ENCODE assay signal across 11 mouse cellular contexts in the genomic region with DNA sequence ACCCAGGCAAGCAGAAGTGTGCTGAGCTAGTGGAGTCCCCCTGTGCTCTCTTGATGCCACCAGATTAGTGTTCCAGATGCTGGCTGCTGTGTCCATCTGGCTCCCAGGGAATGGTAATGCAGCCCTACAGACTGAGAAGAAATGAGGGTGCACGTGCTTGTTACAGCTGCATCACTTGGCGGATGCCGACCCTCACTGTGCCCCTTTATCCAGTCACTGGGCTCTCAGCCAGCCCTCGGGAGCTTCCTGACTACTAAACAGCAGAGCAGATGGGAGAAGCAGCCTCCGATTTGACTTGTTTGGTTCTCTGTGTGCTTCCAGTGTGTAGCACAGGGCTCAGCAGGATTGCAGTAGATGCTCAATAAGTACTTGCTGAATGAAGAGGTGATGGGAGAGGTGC.
DNase-seq lines count a peak whose midpoint lies in the region; ATAC-seq and TF ChIP-seq lines count a peak whose summit lies in the region.
"Had no signal": no experiment of that assay in that cellular context is flagged by ENCODE, and none has a peak within 500 bp of the region (broad histone marks: within the 10 kb centered on the region; RNA-seq: fewer than 3 reads in every experiment).

No protein-coding gene starts in this region.

- no peaks in the 10 kb centered on the region for H3K27me3 ChIP-seq in forebrain, embryonic 13.5 days
- no peaks in the 10 kb centered on the region for H3K27me3 ChIP-seq in forebrain, embryonic 10.5 days (ENCODE audit: poor library complexity, severe bottlenecking)
- no peaks in the 10 kb centered on the region for H3K27me3 ChIP-seq in hindbrain, postnatal 0 days (ENCODE audit: insufficient read depth, low read length)
- no peaks in the 10 kb centered on the region for H3K27me3 ChIP-seq in neural tube, embryonic 14.5 days (ENCODE audit: control insufficient read depth, insufficient read depth, low read length)
- H3K27me3 ChIP-seq: embryonic facial prominence, embryonic 15.5 days; intestine, embryonic 15.5 days had no signal

- DNase-seq in forebrain, embryonic 10.5 days (ENCODE audit: extremely low spot score, low spot score), result no peak
- DNase-seq in cerebellum, postnatal 36 days, result peak; percentile 3 to 13
- DNase-seq in hindbrain, postnatal 0 days (ENCODE audit: low spot score), result peak; percentile 82
- no peak for DNase-seq in kidney, postnatal 14 days
- no peak for DNase-seq in lung, adult 18-20 months
- DNase-seq in ovary, postnatal 10 days (ENCODE audit: low spot score), result no peak

- 25% methylated on average over 5 of the region's 5 CpGs for whole genome bisulfite sequencing in forebrain, embryonic 13.5 days
- WGBS in forebrain, embryonic 10.5 days, result 84% methylated on average over 5 of the region's 5 CpGs
- 33% methylated on average over 5 of the region's 5 CpGs for WGBS in hindbrain, postnatal 0 days
- WGBS in neural tube, embryonic 14.5 days, result 27% methylated on average over 5 of the region's 5 CpGs

- H3K27ac ChIP-seq in forebrain, embryonic 13.5 days, result no peak overlapping the region
- H3K27ac ChIP-seq in forebrain, embryonic 10.5 days, result no peak overlapping the region
- H3K27ac ChIP-seq in hindbrain, postnatal 0 days, result no peak overlapping the region
- H3K27ac ChIP-seq in neural tube, embryonic 14.5 days (ENCODE audit: low read depth, low read length), result no peak overlapping the region
- H3K27ac ChIP-seq: embryonic facial prominence, embryonic 15.5 days; intestine, embryonic 15.5 days; limb, embryonic 13.5 days had no signal

- no peak overlapping the region for H3K4me3 ChIP-seq in forebrain, embryonic 13.5 days
- H3K4me3 ChIP-seq in forebrain, embryonic 10.5 days, result no peak overlapping the region
- no peak overlapping the region for H3K4me3 ChIP-seq in hindbrain, postnatal 0 days (ENCODE audit: low read length)
- no peak overlapping the region for H3K4me3 ChIP-seq in neural tube, embryonic 14.5 days (ENCODE audit: low read depth, low read length)
- H3K4me3 ChIP-seq: embryonic facial prominence, embryonic 15.5 days; intestine, embryonic 15.5 days; limb, embryonic 13.5 days had no signal

- 0 out of 2 replicates have a peak, but pooled peaks have one; percentile 8 for TF ChIP-seq CTCF in hindbrain, postnatal 0 days (IDR thresholded peaks at IDR 0.05; ENCODE audit: low read depth)

- peaks cover 4% of the 10 kb centered on the region; the same call in 1 of the 2 replicates for H3K4me1 ChIP-seq in forebrain, embryonic 13.5 days
- H3K4me1 ChIP-seq in forebrain, embryonic 10.5 days, result peaks cover 5% of the 10 kb centered on the region; the same call in 1 of the 2 replicates
- H3K4me1 ChIP-seq in hindbrain, postnatal 0 days (ENCODE audit: insufficient read depth, low read length), result no peaks in the 10 kb centered on the region
- no peaks in the 10 kb centered on the region; the same call in 1 of the 2 replicates for H3K4me1 ChIP-seq in neural tube, embryonic 14.5 days (ENCODE audit: control insufficient read depth, insufficient read depth, low read length)

- no peaks in the 10 kb centered on the region for H3K36me3 ChIP-seq in forebrain, embryonic 13.5 days (ENCODE audit: poor library complexity, severe bottlenecking)
- no peaks in the 10 kb centered on the region for H3K36me3 ChIP-seq in forebrain, embryonic 10.5 days (replicated peaks)
- H3K36me3 ChIP-seq in hindbrain, postnatal 0 days (ENCODE audit: insufficient read depth, low read length), result no peaks in the 10 kb centered on the region
- H3K36me3 ChIP-seq in neural tube, embryonic 14.5 days (ENCODE audit: control insufficient read depth, insufficient read depth, low read length), result no peaks in the 10 kb centered on the region
- H3K36me3 ChIP-seq: embryonic facial prominence, embryonic 15.5 days; intestine, embryonic 15.5 days; limb, embryonic 13.5 days had no signal

- H3K9ac ChIP-seq in forebrain, embryonic 13.5 days, result no peak overlapping the region
- no peak overlapping the region for H3K9ac ChIP-seq in hindbrain, postnatal 0 days (replicated peaks; ENCODE audit: low read length)
- H3K9ac ChIP-seq in neural tube, embryonic 14.5 days (replicated peaks; ENCODE audit: low read depth, low read length), result no peak overlapping the region
- H3K9ac ChIP-seq: embryonic facial prominence, embryonic 15.5 days; intestine, embryonic 15.5 days; limb, embryonic 13.5 days had no signal

- H3K4me2 ChIP-seq in forebrain, embryonic 13.5 days, result no peak overlapping the region
- H3K4me2 ChIP-seq in hindbrain, postnatal 0 days (ENCODE audit: low read depth, low read length), result no peak overlapping the region
- no peak overlapping the region for H3K4me2 ChIP-seq in neural tube, embryonic 14.5 days (ENCODE audit: low read depth, low read length)
- H3K4me2 ChIP-seq: embryonic facial prominence, embryonic 15.5 days; intestine, embryonic 15.5 days; limb, embryonic 13.5 days had no signal

- H3K9me3 ChIP-seq in forebrain, embryonic 13.5 days (replicated peaks), result no peaks in the 10 kb centered on the region
- no peaks in the 10 kb centered on the region for H3K9me3 ChIP-seq in forebrain, embryonic 10.5 days
- no peaks in the 10 kb centered on the region for H3K9me3 ChIP-seq in hindbrain, postnatal 0 days (ENCODE audit: low read length)
- H3K9me3 ChIP-seq in neural tube, embryonic 14.5 days (ENCODE audit: control insufficient read depth, low read length), result no peaks in the 10 kb centered on the region; the same call in 1 of the 2 replicates
- H3K9me3 ChIP-seq: embryonic facial prominence, embryonic 15.5 days; intestine, embryonic 15.5 days; limb, embryonic 13.5 days had no signal

- peak; percentile 51 for ATAC-seq in forebrain, embryonic 13.5 days
- ATAC-seq in hindbrain, postnatal 0 days, result peak; percentile 76
- ATAC-seq in neural tube, embryonic 14.5 days (ENCODE audit: low read depth), result 0 out of 2 replicates have a peak, but pooled peaks have one; percentile 21
- ATAC-seq: intestine, embryonic 15.5 days had no signal

Comparison
In these comparisons a context has a peak if more than half of its experiments do, and no peak if none do; other contexts are left out.
1. ATAC-seq: peak in every context shown above with its lines; median percentile 76 in hindbrain, postnatal 0 days; 51 in forebrain, embryonic 13.5 days; 21 in neural tube, embryonic 14.5 days.
2. DNase-seq: peak in cerebellum, postnatal 36 days (2 of 2) and hindbrain, postnatal 0 days (single experiment); none in forebrain, embryonic 10.5 days (single experiment), kidney, postnatal 14 days (single experiment), lung, adult 18-20 months (0 of 2) and ovary, postnatal 10 days (single experiment).